Mouse (Mus musculus) G1E (cell line): ENCODE data around the gene Myo10. TPM values are rescaled to one million over a fixed set of nuclear protein-coding genes. Genes with fewer than 3 reads are reported as not detected.

Source experiments
- ATAC-seq: 2 replicates; pipeline ENCODE4 v1.8.0; 2016; ENCODE audit warnings: mild to moderate bottlenecking; ENCODE audit not compliant: insufficient number of reproducible peaks, poor library complexity, low FRiP score, severe bottlenecking; ENCODE audit errors: extremely low read depth
- DNase-seq: peaks from one replicate; pipeline ENCODE4 v3.0.0; 2012; ENCODE audit warnings: low spot score
- H3K27me3 ChIP-seq: 2 replicates; pipeline ENCODE4 v1.6.1; 2012; ENCODE audit warnings: mild to moderate bottlenecking, low read length, inconsistent platforms; ENCODE audit not compliant: insufficient read depth
- H3K36me3 ChIP-seq: replicated peaks from 2 replicates; pipeline ENCODE3; 2012; ENCODE audit warnings: mild to moderate bottlenecking, inconsistent platforms
- H3K4me1 ChIP-seq: 2 replicates; pipeline ENCODE4 v1.6.1; 2012; ENCODE audit warnings: low read depth, low read length, inconsistent platforms, mixed read lengths; ENCODE audit not compliant: insufficient read depth
- H3K4me3 ChIP-seq: 2 replicates; pipeline ENCODE4 v1.5.1; 2012; ENCODE audit warnings: low read depth, mild to moderate bottlenecking, inconsistent platforms, low read length, moderate library complexity, mixed read lengths
- H3K9me3 ChIP-seq: replicated peaks from 2 replicates; pipeline ENCODE4 v1.6.1; 2012; ENCODE audit warnings: inconsistent platforms
- CTCF ChIP-seq: IDR thresholded peaks from 2 replicates; pipeline ENCODE4 v1.5.1; 2012; ENCODE audit warnings: low read depth, low read length, inconsistent platforms, mixed read lengths
- GATA1 ChIP-seq: IDR thresholded peaks from 2 replicates; pipeline ENCODE4 v1.6.1; 2012; ENCODE audit warnings: borderline replicate concordance, low read length, inconsistent platforms, mixed read lengths
- GATA2 ChIP-seq: IDR thresholded peaks from 2 replicates; pipeline ENCODE4 v1.6.1; 2012; ENCODE audit warnings: low read depth, low read length, inconsistent platforms, borderline replicate concordance
- POLR2AphosphoS5 ChIP-seq: IDR thresholded peaks from 2 replicates; pipeline ENCODE4 v1.6.1; 2012; ENCODE audit warnings: low read depth, low read length, inconsistent platforms; ENCODE audit not compliant: insufficient replicate concordance
- TAL1 ChIP-seq: conservative IDR thresholded peaks from 2 replicates; pipeline ENCODE4 v1.6.1; 2012; ENCODE audit warnings: low read depth, low read length, inconsistent platforms, mixed read lengths
- polyA plus RNA-seq: library from polyadenylated mRNA; stranded (reverse); fragments of >175 nt; gene quantifications from 2 replicates; pipeline ENCODE4 v1.2.3, GENCODE M21; 2012
- total RNA-seq, 2 experiments: library from RNA; stranded (forward) in 1 of 2; stranded (reverse) in 1 of 2; fragments of 200-1000 nt in 1 of 2; fragments of >200 nt in 1 of 2; fragmentation: Nextera tagmentation in 1 of 2; gene quantifications; 2 replicates each; pipeline ENCODE4 v1.2.3; 2014 to 2017

The Myo10 gene
- total and polyA plus RNA-seq, 3 experiments, result 0.11 to 1.7 TPM; not detected in 1

- no peaks in the 10 kb centered on the region for H3K4me1 ChIP-seq
- H3K4me3 ChIP-seq, result no peak overlapping the region
- H3K27me3 ChIP-seq, result no peaks in the 10 kb centered on the region
- DNase-seq (no peak), ATAC-seq (no peak)
- H3K36me3 ChIP-seq, result no peaks in the 10 kb centered on the region
- peaks cover 52% of the 10 kb centered on the region for H3K9me3 ChIP-seq
- TF ChIP-seq POLR2AphosphoS5, result no peak
- no peak for TF ChIP-seq TAL1
- no peak for TF ChIP-seq GATA1
These were observed 18.8 kb downstream of the Myo10 start for GRCm38 (mm10) chr15:25640840-25641752.

DNA sequence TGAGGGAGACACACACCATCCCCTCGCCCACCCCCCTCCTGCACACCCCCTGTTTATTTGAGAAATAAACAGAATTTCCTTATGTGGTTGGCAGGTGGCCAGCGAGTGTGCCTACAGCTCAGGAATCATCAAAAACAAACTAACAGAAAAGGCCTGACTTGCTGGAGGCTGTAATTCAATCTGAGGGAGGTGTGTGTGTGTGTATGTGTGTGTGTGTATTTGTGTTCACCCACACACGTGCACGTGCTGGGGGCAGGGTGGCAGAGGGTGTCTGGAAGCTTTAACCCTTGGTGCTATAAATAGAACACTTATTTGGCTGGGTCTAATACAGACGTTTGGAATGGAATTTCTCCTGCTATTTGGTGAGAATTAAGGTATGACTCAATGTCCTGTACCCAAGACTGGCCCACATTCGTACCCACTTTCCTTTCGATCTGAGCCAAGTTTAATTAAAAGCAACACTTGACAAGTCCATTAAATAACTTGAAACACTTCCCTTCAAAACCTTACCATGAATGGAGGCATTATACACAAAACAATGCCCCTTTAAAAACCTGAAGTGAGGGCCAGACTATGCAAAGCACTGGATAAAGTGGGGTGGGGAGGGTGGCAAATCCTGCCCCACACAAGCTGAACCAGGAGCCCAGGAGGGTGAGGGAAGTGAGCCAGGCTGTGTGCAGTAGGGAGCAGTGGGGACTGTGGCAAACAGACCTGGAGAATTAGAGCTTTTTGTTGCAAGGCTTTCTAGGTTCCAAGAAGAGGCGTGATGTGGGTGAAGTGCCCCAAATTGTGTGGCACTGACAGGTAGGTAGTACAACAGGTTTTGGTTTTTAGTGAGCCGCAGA is 20.1 kb downstream of the Myo10 start:
- Histone ChIP-seq H3K4me1 (no peaks in the 10 kb centered on the region), H3K9me3 (peaks cover 49% of the 10 kb centered on the region), H3K4me3 (no peak overlapping the region), H3K36me3 (no peaks in the 10 kb centered on the region), H3K27me3 (no peaks in the 10 kb centered on the region)
- ATAC-seq (no peak), DNase-seq (no peak)
- TF ChIP-seq TAL1 (no peak), CTCF (no peak), GATA1 (no peak), GATA2 (no peak), POLR2AphosphoS5 (no peak)

DNA sequence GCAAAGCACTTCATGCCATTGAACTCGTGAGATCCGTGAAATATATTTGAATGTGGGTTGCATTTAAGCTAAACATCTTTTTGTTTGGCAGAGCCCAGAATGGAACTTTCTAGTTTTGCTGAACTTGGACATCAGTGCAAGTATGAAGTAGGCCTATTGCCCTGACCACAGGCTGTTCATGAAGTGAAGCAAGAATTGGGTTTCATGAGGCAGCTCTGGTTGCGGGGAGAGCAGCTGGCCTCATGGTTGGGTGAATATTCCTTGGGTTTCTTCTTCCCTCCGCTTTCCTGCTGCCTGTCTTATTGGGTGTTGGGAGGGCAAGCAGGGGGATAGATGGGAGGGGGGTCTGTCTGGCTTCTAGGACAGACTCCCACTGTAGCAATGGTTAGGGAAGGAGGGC is 23.5 kb downstream of the Myo10 start:
- H3K9me3 ChIP-seq, result peaks cover 45% of the 10 kb centered on the region
- DNase-seq (no peak), ATAC-seq (no peak)
- no peaks in the 10 kb centered on the region for H3K4me1 ChIP-seq
- no peaks in the 10 kb centered on the region for H3K27me3 ChIP-seq
- TF ChIP-seq GATA2 (no peak), POLR2AphosphoS5 (no peak), GATA1 (no peak), TAL1 (no peak), CTCF (no peak)
- no peaks in the 10 kb centered on the region for H3K36me3 ChIP-seq
- no peak overlapping the region for H3K4me3 ChIP-seq

GRCm38 (mm10) chr15:25648287-25648686 is 26.0 kb downstream of the Myo10 start:
- H3K4me3 ChIP-seq, result no peak overlapping the region
- DNase-seq (no peak), ATAC-seq (no peak)
- H3K36me3 ChIP-seq, result no peaks in the 10 kb centered on the region
- H3K9me3 ChIP-seq, result peaks cover 38% of the 10 kb centered on the region
- H3K4me1 ChIP-seq, result no peaks in the 10 kb centered on the region
- TF ChIP-seq CTCF (no peak), GATA2 (no peak), GATA1 (no peak), TAL1 (no peak), POLR2AphosphoS5 (no peak)
- H3K27me3 ChIP-seq, result no peaks in the 10 kb centered on the region

DNA sequence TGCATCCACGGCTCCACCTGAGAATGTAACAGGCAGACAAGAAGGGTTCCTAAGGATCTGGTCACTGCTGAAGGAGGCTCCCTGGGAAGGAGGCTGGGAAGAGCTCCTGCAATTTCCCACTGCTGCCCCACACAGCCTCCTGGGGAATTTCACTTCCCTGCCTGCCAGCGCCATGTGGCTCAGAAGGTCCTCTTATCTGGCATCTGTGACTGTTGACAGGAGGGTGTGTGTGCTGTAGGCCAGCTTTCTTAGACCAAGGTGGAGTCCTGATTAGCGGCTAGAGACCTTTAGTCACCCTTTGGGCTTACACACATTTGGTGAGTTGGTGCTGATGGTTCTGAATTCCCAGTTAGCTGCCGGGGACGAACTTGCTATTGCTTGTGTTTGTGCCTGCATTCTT is 28.0 kb downstream of the Myo10 start:
- Histone ChIP-seq H3K4me3 (no peak overlapping the region), H3K36me3 (no peaks in the 10 kb centered on the region), H3K27me3 (no peaks in the 10 kb centered on the region), H3K9me3 (peaks cover 41% of the 10 kb centered on the region), H3K4me1 (no peaks in the 10 kb centered on the region)
- no peak for DNase-seq
- ATAC-seq, result no peak
- TF ChIP-seq TAL1 (no peak), POLR2AphosphoS5 (no peak), GATA1 (no peak), CTCF (no peak), GATA2 (no peak)

DNA sequence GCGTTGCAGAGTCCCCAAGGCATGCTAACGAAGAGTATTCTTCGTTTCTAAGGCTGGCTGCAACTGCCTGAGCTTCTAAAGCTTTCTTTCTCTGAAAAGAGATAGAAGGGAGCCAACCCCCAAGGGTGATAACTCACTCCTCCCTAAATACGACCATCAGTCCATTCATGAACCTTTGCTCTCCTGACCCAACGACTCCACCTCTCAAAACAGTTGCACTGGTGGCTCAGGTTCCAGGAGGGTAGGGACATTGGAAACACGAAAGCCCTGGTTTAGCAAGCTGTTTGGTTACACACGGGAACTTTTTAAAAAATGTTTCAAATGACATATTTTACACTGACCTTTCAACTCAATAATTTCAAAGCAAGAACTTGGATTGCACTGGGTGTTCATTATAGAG is 29.5 kb downstream of the Myo10 start:
- H3K27me3 ChIP-seq, result no peaks in the 10 kb centered on the region
- TF ChIP-seq POLR2AphosphoS5 (no peak), GATA2 (no peak), GATA1 (no peak), CTCF (no peak), TAL1 (no peak)
- no peak for ATAC-seq
- H3K9me3 ChIP-seq, result peaks cover 43% of the 10 kb centered on the region
- DNase-seq, result no peak
- no peaks in the 10 kb centered on the region for H3K4me1 ChIP-seq
- no peak overlapping the region for H3K4me3 ChIP-seq
- no peaks in the 10 kb centered on the region for H3K36me3 ChIP-seq
